Mouse (Mus musculus) hindbrain, embryonic 14.5 days (tissue): ENCODE results near the gene Ttc7. TPM values are rescaled to one million over a fixed set of nuclear protein-coding genes. Genes with fewer than 3 reads are reported as not detected.

Source experiments
- ATAC-seq: fragments of 200-750 bp; cut with Nextera tagmentation; 2 replicates; pipeline ENCODE4 v1.8.0; 2017; ENCODE audit warnings: moderate number of reproducible peaks, mild to moderate bottlenecking, moderate TSS enrichment, moderate library complexity; ENCODE audit not compliant: low FRiP score
- DNase-seq: peaks from one replicate; pipeline ENCODE4 v3.0.0-alpha.2; 2015; ENCODE audit warnings: low spot score
- H3K27ac ChIP-seq: fragments of 300-500 bp; sonication (generic); 2 replicates; pipeline ENCODE4 v1.5.1; 2014; ENCODE audit warnings: mild to moderate bottlenecking, moderate library complexity
- H3K27me3 ChIP-seq: fragments of 300-500 bp; sonication (generic); 2 replicates; pipeline ENCODE4 v1.6.1; 2014; ENCODE audit warnings: mild to moderate bottlenecking, low read length, mixed read lengths; ENCODE audit not compliant: control insufficient read depth, insufficient read depth
- H3K36me3 ChIP-seq: fragments of 300-500 bp; sonication (generic); replicated peaks from 2 replicates; pipeline ENCODE4 v1.6.1; 2014; ENCODE audit not compliant: control insufficient read depth, insufficient read depth
- H3K4me1 ChIP-seq: fragments of 300-500 bp; sonication (generic); replicated peaks from 2 replicates; pipeline ENCODE4 v1.6.1; 2014; ENCODE audit warnings: antibody characterized with exemption, low read length, mixed read lengths; ENCODE audit not compliant: control insufficient read depth, insufficient read depth
- H3K4me2 ChIP-seq: fragments of 300-500 bp; sonication (generic); replicated peaks from 2 replicates; pipeline ENCODE4 v1.6.1; 2014; ENCODE audit warnings: mild to moderate bottlenecking, moderate library complexity
- H3K4me3 ChIP-seq: fragments of 300-500 bp; sonication (generic); replicated peaks from 2 replicates; pipeline ENCODE4 v1.5.1; 2014; ENCODE audit warnings: mild to moderate bottlenecking, low read length
- H3K9ac ChIP-seq: fragments of 300-500 bp; sonication (generic); 2 replicates; pipeline ENCODE4 v1.6.1; 2014
- H3K9me3 ChIP-seq: fragments of 300-500 bp; sonication (generic); 2 replicates; pipeline ENCODE4 v1.6.1; 2016; ENCODE audit warnings: low read length; ENCODE audit not compliant: control insufficient read depth
- WGBS: fragments of 180-500 bp; shearing (Covaris S2); extraction: QIAGEN DNeasy Blood & Tissue Kit; methylation state at CpG from one replicate; pipeline ENCODE4 v1.1.7; 2014; 5-methylcytosine and 5-hydroxymethylcytosine counted together
- polyA plus RNA-seq: library from polyadenylated mRNA; unstranded; fragments of >200 nt; fragmentation: Nextera tagmentation; extraction: Ambion mirVana; gene quantifications from 2 replicates; pipeline ENCODE4 v1.2.1, GENCODE M21; 2014

Ttc7 gene
- polyA plus RNA-seq, 1 experiment from 2014 or later: 6.3 TPM

GRCm38 (mm10) chr17:87264927-87265791, 17.5 kb upstream of the Ttc7 start:
- Histone ChIP-seq H3K27me3 (no peaks in the 10 kb centered on the region), H3K4me1 (peaks cover 24% of the 10 kb centered on the region), H3K4me2 (peak overlapping the region; percentile 86), H3K4me3 (peak overlapping the region; percentile 80), H3K27ac (peak overlapping the region; percentile 71), H3K9ac (peak overlapping the region; percentile 94), H3K9me3 (peaks cover 5% of the 10 kb centered on the region; the same call in 1 of the 2 replicates), H3K36me3 (peaks cover 10% of the 10 kb centered on the region)
- ATAC-seq (peak; percentile 75), DNase-seq (no peak)
- 8% methylated on average over 26 of the region's 28 CpGs for WGBS

- Histone ChIP-seq H3K27me3 (no peaks in the 10 kb centered on the region), H3K4me3 (peak within 1 kb of the TSS; percentile 80), H3K4me2 (peak within 1 kb of the TSS; percentile 86), H3K27ac (peak within 1 kb of the TSS; percentile 71), H3K9me3 (peaks cover 2% of the 10 kb centered on the region; the same call in 1 of the 2 replicates), H3K36me3 (peaks cover 4% of the 10 kb centered on the region; the same call in 1 of the 2 replicates), H3K4me1 (peaks cover 24% of the 10 kb centered on the region), H3K9ac (peak within 1 kb of the TSS; percentile 94)
- peak; percentile 90 for ATAC-seq
- WGBS: under 1% methylated on average over 41 of the region's 41 CpGs
- peak; percentile 91 for DNase-seq
These were observed 16.9 kb upstream of the Ttc7 start, which contains the start of gene Mcfd2 for GRCm38 (mm10) chr17:87265792-87266186. TSS of gene Mcfd2 (minus strand) at chr17:87265935.

GRCm38 (mm10) chr17:87269454-87269853, 13.2 kb upstream of the Ttc7 start:
- no peak for ATAC-seq
- Histone ChIP-seq H3K27ac (no peak overlapping the region), H3K4me2 (no peak overlapping the region), H3K36me3 (no peaks in the 10 kb centered on the region), H3K9ac (no peak overlapping the region), H3K9me3 (no peaks in the 10 kb centered on the region), H3K4me1 (peaks cover 16% of the 10 kb centered on the region), H3K27me3 (no peaks in the 10 kb centered on the region), H3K4me3 (no peak overlapping the region)
- no peak for DNase-seq
- WGBS: 65% methylated on average over 6 of the region's 6 CpGs

GRCm38 (mm10) chr17:87275363-87276341, 7.0 kb upstream of the Ttc7 start:
- Histone ChIP-seq H3K4me3 (no peak overlapping the region), H3K27ac (no peak overlapping the region), H3K4me2 (no peak overlapping the region), H3K4me1 (peaks cover 2% of the 10 kb centered on the region; the same call in 1 of the 2 replicates), H3K9ac (no peak overlapping the region), H3K9me3 (no peaks in the 10 kb centered on the region), H3K36me3 (no peaks in the 10 kb centered on the region), H3K27me3 (no peaks in the 10 kb centered on the region)
- ATAC-seq (no peak), DNase-seq (no peak)
- 65% methylated on average over 15 of the region's 15 CpGs for WGBS

- Histone ChIP-seq H3K4me2 (peak overlapping the region; percentile 78), H3K4me3 (peak overlapping the region; percentile 78), H3K4me1 (peaks cover 23% of the 10 kb centered on the region), H3K27me3 (peaks cover 35% of the 10 kb centered on the region), H3K9ac (peak overlapping the region; percentile 84), H3K36me3 (no peaks in the 10 kb centered on the region), H3K27ac (peak overlapping the region; percentile 80), H3K9me3 (no peaks in the 10 kb centered on the region)
- WGBS: under 1% methylated on average over 43 of the region's 44 CpGs
- DNase-seq: peak; percentile 71
- ATAC-seq: peak; percentile 83
These were observed 530 bp upstream of the Ttc7 start for GRCm38 (mm10) chr17:87282007-87282705.

- no peaks in the 10 kb centered on the region for H3K36me3 ChIP-seq
- no peaks in the 10 kb centered on the region for H3K9me3 ChIP-seq
- H3K4me2 ChIP-seq: peak overlapping the region; percentile 78
- DNase-seq (peak; percentile 41), ATAC-seq (peak; percentile 76)
- H3K4me3 ChIP-seq: peak overlapping the region; percentile 78
- H3K27me3 ChIP-seq: peaks cover 36% of the 10 kb centered on the region
- WGBS: 0% methylated on average over 56 of the region's 56 CpGs
- H3K4me1 ChIP-seq: peaks cover 23% of the 10 kb centered on the region
- H3K9ac ChIP-seq: peak overlapping the region; percentile 84
- H3K27ac ChIP-seq: peak overlapping the region; percentile 80
These were observed 519 bp downstream of the Ttc7 start for GRCm38 (mm10) chr17:87283055-87283754.

GRCm38 (mm10) chr17:87283755-87284481, 1.2 kb downstream of the Ttc7 start:
- Histone ChIP-seq H3K4me3 (peak overlapping the region; percentile 78), H3K27ac (no peak overlapping the region), H3K27me3 (peaks cover 40% of the 10 kb centered on the region), H3K36me3 (no peaks in the 10 kb centered on the region), H3K4me1 (peaks cover 23% of the 10 kb centered on the region), H3K9me3 (no peaks in the 10 kb centered on the region), H3K9ac (0 out of 2 replicates have a peak overlapping the region, but pooled peaks have one; percentile 84), H3K4me2 (peak overlapping the region; percentile 78)
- ATAC-seq (no peak), DNase-seq (no peak)
- WGBS: 5% methylated on average over 21 of the region's 21 CpGs
